Mouse (Mus musculus) myocyte (in vitro differentiated cells): ENCODE data around the gene Tpcn1.

ENCODE experiments used
- E2F4 ChIP-seq: IDR thresholded peaks from one replicate; pipeline ENCODE4 v1.6.1; 2011; ENCODE audit warnings: mild to moderate bottlenecking, control low read depth, moderate library complexity; ENCODE audit not compliant: insufficient read depth
- POLR2A ChIP-seq: IDR thresholded peaks from one replicate; pipeline ENCODE4 v1.6.1; 2011; ENCODE audit warnings: low read depth, mild to moderate bottlenecking, control low read depth, moderate library complexity; ENCODE audit not compliant: insufficient read length
- REST ChIP-seq: IDR thresholded peaks from one replicate; pipeline ENCODE4 v1.6.1; 2011; ENCODE audit warnings: mild to moderate bottlenecking, control low read depth, moderate library complexity; ENCODE audit not compliant: insufficient read depth, insufficient read length
- TCF12 ChIP-seq: IDR thresholded peaks from one replicate; pipeline ENCODE4 v1.6.1; 2011; ENCODE audit warnings: mild to moderate bottlenecking, control low read depth; ENCODE audit not compliant: poor library complexity, insufficient read depth, severe bottlenecking

DNA sequence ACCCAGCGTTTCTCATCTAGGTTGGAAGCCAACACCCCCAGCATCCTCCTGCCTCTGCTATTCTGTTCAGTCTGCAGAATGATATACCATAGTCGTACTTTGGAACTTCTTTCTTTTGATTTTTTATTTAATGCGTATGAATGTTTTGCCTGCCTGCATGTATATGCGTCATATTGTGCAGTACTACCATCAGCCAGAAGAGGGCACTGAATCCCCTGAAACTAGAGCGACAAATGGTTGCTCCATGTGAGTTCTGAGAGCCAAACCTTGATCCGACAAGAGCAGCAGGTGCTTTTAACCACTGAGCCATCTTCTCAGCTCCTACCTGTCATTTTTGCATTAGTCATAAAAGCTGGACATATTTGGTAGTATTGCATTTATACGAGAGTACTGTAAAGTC lies 3.7 kb upstream of the Tpcn1 start:
- TF ChIP-seq TCF12 = no peak
- no peak for TF ChIP-seq POLR2A
- no peak for TF ChIP-seq REST
- no peak for TF ChIP-seq E2F4
